Mouse (Mus musculus) heart, adult 8-10 months (tissue): ENCODE data around the gene Lrba. TPM values are rescaled to one million over a fixed set of nuclear protein-coding genes. Genes with fewer than 3 reads are reported as not detected.

Experiments used
- DNase-seq: peaks from one replicate; pipeline ENCODE4 v3.0.0; 2022; ENCODE audit warnings: low spot score
- total RNA-seq, 4 experiments: library from RNA; stranded (reverse); gene quantifications; 2 replicates each; pipeline ENCODE4 v1.2.4; 2022

Gene Lrba
- total RNA-seq, 4 experiments from 2014 or later = 24.2 to 31.0 (median 28.2) TPM

- no peak for DNase-seq
Measured at GRCm38 (mm10) chr3:86793264-86793663, 568.8 kb downstream of the Lrba start.

- peak; percentile 73 for DNase-seq
Measured at GRCm38 (mm10) chr3:86793720-86794191, 569.3 kb downstream of the Lrba start.

- DNase-seq = no peak
Measured at GRCm38 (mm10) chr3:86796716-86797115, 572.2 kb downstream of the Lrba start.

GRCm38 (mm10) chr3:86797871-86798460, 573.5 kb downstream of the Lrba start:
- no peak for DNase-seq

- no peak for DNase-seq
Measured at GRCm38 (mm10) chr3:86799041-86799440, 574.6 kb downstream of the Lrba start.

- DNase-seq = no peak
Measured at GRCm38 (mm10) chr3:86800841-86801240, 576.4 kb downstream of the Lrba start.

- DNase-seq = no peak
Measured at GRCm38 (mm10) chr3:86802825-86803224, 578.3 kb downstream of the Lrba start.

- DNase-seq = no peak
Measured at GRCm38 (mm10) chr3:86804265-86804664, 579.8 kb downstream of the Lrba start.

- no peak for DNase-seq
Measured at GRCm38 (mm10) chr3:86806834-86807233, 582.4 kb downstream of the Lrba start.

- DNase-seq = no peak
Measured at GRCm38 (mm10) chr3:86807750-86808467, 583.4 kb downstream of the Lrba start.

GRCm38 (mm10) chr3:86809199-86809598, 584.7 kb downstream of the Lrba start:
- DNase-seq = no peak

- no peak for DNase-seq
Measured at GRCm38 (mm10) chr3:86809646-86810045, 585.2 kb downstream of the Lrba start.

- DNase-seq = no peak
Measured at GRCm38 (mm10) chr3:86810908-86811307, 586.4 kb downstream of the Lrba start.

- DNase-seq = peak; percentile 86
Measured at GRCm38 (mm10) chr3:86812689-86813088, 588.2 kb downstream of the Lrba start.

- no peak for DNase-seq
Measured at GRCm38 (mm10) chr3:86818001-86818585, 593.6 kb downstream of the Lrba start.

- DNase-seq = no peak
Measured at GRCm38 (mm10) chr3:86819372-86819771, 594.9 kb downstream of the Lrba start.

GRCm38 (mm10) chr3:86820344-86820743, 595.9 kb downstream of the Lrba start:
- DNase-seq = no peak

- DNase-seq = no peak
Measured at GRCm38 (mm10) chr3:86821383-86821782, 596.9 kb downstream of the Lrba start.

- DNase-seq = no peak
Measured at GRCm38 (mm10) chr3:86827506-86827905, 603.0 kb downstream of the Lrba start.

GRCm38 (mm10) chr3:86832115-86832514, 607.6 kb downstream of the Lrba start:
- DNase-seq = no peak
